Mouse (Mus musculus): ENCODE measurements at regions not wholly inside any gene's neighbourhood (a gene's known extent, or its start where the extent isn't known, plus 50 kb on each side); places are given as distances from the start of the nearest gene placed in this dataset.

GRCm38 (mm10) chr1:163650577-163651180, 74.4 kb downstream of the Mettl11b start:
- WGBS = 87% methylated on average over 5 of the region's 5 CpGs
- ATAC-seq (ENCODE audit: low FRiP score, low read depth) = no peak

GRCm38 (mm10) chr1:163642091-163642490, 82.9 kb downstream of the Mettl11b start:
- Histone ChIP-seq H3K27me3 (no peaks in the 10 kb centered on the region), H3K4me3 (no peak overlapping the region), H3K27ac (replicated peaks) (no peak overlapping the region), H3K4me1 (peaks cover 10% of the 10 kb centered on the region; the same call in 1 of the 2 replicates), H3K36me3 (no peaks in the 10 kb centered on the region), H3K9ac (replicated peaks) (no peak overlapping the region), H3K4me2 (replicated peaks) (no peak overlapping the region), H3K9me3 (no peaks in the 10 kb centered on the region)
- ATAC-seq (ENCODE audit: low FRiP score, low read depth) = no peak
- 95% methylated on average over 1 of the region's 1 CpGs for WGBS

More at GRCm38 (mm10) chr1:163650577-163651180, 74.4 kb downstream of the Mettl11b start:
- Histone ChIP-seq H3K36me3 (no peaks in the 10 kb centered on the region), H3K4me1 (no peaks in the 10 kb centered on the region), H3K4me3 (no peak overlapping the region), H3K9me3 (no peaks in the 10 kb centered on the region), H3K9ac (replicated peaks) (no peak overlapping the region), H3K27me3 (no peaks in the 10 kb centered on the region), H3K4me2 (replicated peaks) (no peak overlapping the region), H3K27ac (replicated peaks) (no peak overlapping the region)

- no peak overlapping the region for H3K4me2 ChIP-seq (replicated peaks)
- no peaks in the 10 kb centered on the region for H3K27me3 ChIP-seq
- no peak overlapping the region for H3K4me3 ChIP-seq
- WGBS = 43% methylated on average over 9 of the region's 9 CpGs
- peaks cover 10% of the 10 kb centered on the region; the same call in 1 of the 2 replicates for H3K4me1 ChIP-seq
- H3K9me3 ChIP-seq = no peaks in the 10 kb centered on the region
- H3K27ac ChIP-seq (replicated peaks) = no peak overlapping the region
- H3K36me3 ChIP-seq = no peaks in the 10 kb centered on the region
- H3K9ac ChIP-seq (replicated peaks) = no peak overlapping the region
- peak; percentile 75 for ATAC-seq (ENCODE audit: low FRiP score, low read depth)
These were observed 84.4 kb downstream of the Mettl11b start for GRCm38 (mm10) chr1:163640527-163641228.

- Histone ChIP-seq H3K4me1 (no peaks in the 10 kb centered on the region), H3K36me3 (no peaks in the 10 kb centered on the region), H3K27ac (replicated peaks) (no peak overlapping the region), H3K4me3 (no peak overlapping the region), H3K27me3 (no peaks in the 10 kb centered on the region), H3K9me3 (no peaks in the 10 kb centered on the region), H3K9ac (replicated peaks) (no peak overlapping the region), H3K4me2 (replicated peaks) (no peak overlapping the region)
- no peak for ATAC-seq (ENCODE audit: low FRiP score, low read depth)
- WGBS = 88% methylated on average over 5 of the region's 5 CpGs
These were observed 94.7 kb downstream of the Mettl11b start for GRCm38 (mm10) chr1:163630291-163630812.

- H3K4me3 ChIP-seq = no peak overlapping the region
- H3K27me3 ChIP-seq = no peaks in the 10 kb centered on the region
- ATAC-seq (ENCODE audit: low FRiP score, low read depth) = no peak
- no peak overlapping the region for H3K4me2 ChIP-seq (replicated peaks)
- H3K27ac ChIP-seq (replicated peaks) = no peak overlapping the region
- no peaks in the 10 kb centered on the region for H3K4me1 ChIP-seq
- H3K9ac ChIP-seq (replicated peaks) = no peak overlapping the region
- H3K9me3 ChIP-seq = no peaks in the 10 kb centered on the region
- no peaks in the 10 kb centered on the region for H3K36me3 ChIP-seq
- WGBS = 87% methylated on average over 4 of the region's 4 CpGs
These were observed 100.1 kb downstream of the Mettl11b start for GRCm38 (mm10) chr1:163624887-163625286.

- no peak overlapping the region for H3K27ac ChIP-seq (replicated peaks)
- no peaks in the 10 kb centered on the region for H3K9me3 ChIP-seq
- no peak overlapping the region for H3K4me2 ChIP-seq (replicated peaks)
- H3K27me3 ChIP-seq = no peaks in the 10 kb centered on the region
- no peaks in the 10 kb centered on the region for H3K4me1 ChIP-seq
- H3K4me3 ChIP-seq = no peak overlapping the region
- ATAC-seq (ENCODE audit: low FRiP score, low read depth) = no peak
- H3K36me3 ChIP-seq = no peaks in the 10 kb centered on the region
- H3K9ac ChIP-seq (replicated peaks) = no peak overlapping the region
- WGBS = 92% methylated on average over 3 of the region's 3 CpGs
These were observed 103.7 kb downstream of the Mettl11b start for GRCm38 (mm10) chr1:163621293-163621692.

- no peak overlapping the region for H3K9ac ChIP-seq (replicated peaks)
- no peaks in the 10 kb centered on the region for H3K9me3 ChIP-seq
- no peaks in the 10 kb centered on the region for H3K4me1 ChIP-seq
- no peak for ATAC-seq (ENCODE audit: low FRiP score, low read depth)
- no peaks in the 10 kb centered on the region for H3K36me3 ChIP-seq
- H3K4me3 ChIP-seq = no peak overlapping the region
- H3K4me2 ChIP-seq (replicated peaks) = no peak overlapping the region
- no peaks in the 10 kb centered on the region for H3K27me3 ChIP-seq
- no peak overlapping the region for H3K27ac ChIP-seq (replicated peaks)
- 83% methylated on average over 7 of the region's 7 CpGs for WGBS
These were observed 105.2 kb downstream of the Mettl11b start for GRCm38 (mm10) chr1:163619831-163620230.

GRCm38 (mm10) chr1:163618132-163618531, 106.9 kb downstream of the Mettl11b start:
- H3K9ac ChIP-seq (replicated peaks) = no peak overlapping the region
- ATAC-seq (ENCODE audit: low FRiP score, low read depth) = no peak
- no peak overlapping the region for H3K27ac ChIP-seq (replicated peaks)
- H3K36me3 ChIP-seq = no peaks in the 10 kb centered on the region
- H3K9me3 ChIP-seq = no peaks in the 10 kb centered on the region
- H3K27me3 ChIP-seq = no peaks in the 10 kb centered on the region
- H3K4me3 ChIP-seq = no peak overlapping the region
- no peaks in the 10 kb centered on the region for H3K4me1 ChIP-seq
- H3K4me2 ChIP-seq (replicated peaks) = no peak overlapping the region
- WGBS = 28% methylated on average over 3 of the region's 3 CpGs

- no peak overlapping the region for H3K27ac ChIP-seq (replicated peaks)
- no peak overlapping the region for H3K4me3 ChIP-seq
- ATAC-seq (ENCODE audit: low FRiP score, low read depth) = no peak
- H3K36me3 ChIP-seq = no peaks in the 10 kb centered on the region
- no peak overlapping the region for H3K9ac ChIP-seq (replicated peaks)
- H3K27me3 ChIP-seq = no peaks in the 10 kb centered on the region
- no peak overlapping the region for H3K4me2 ChIP-seq (replicated peaks)
- H3K9me3 ChIP-seq = no peaks in the 10 kb centered on the region
- H3K4me1 ChIP-seq = no peaks in the 10 kb centered on the region
- 86% methylated on average over 3 of the region's 3 CpGs for WGBS
These were observed 108.4 kb downstream of the Mettl11b start for GRCm38 (mm10) chr1:163616596-163616995.

- no peaks in the 10 kb centered on the region for H3K36me3 ChIP-seq
- H3K9me3 ChIP-seq = no peaks in the 10 kb centered on the region
- no peaks in the 10 kb centered on the region for H3K27me3 ChIP-seq
- ATAC-seq (ENCODE audit: low FRiP score, low read depth) = no peak
- H3K4me3 ChIP-seq = no peak overlapping the region
- no peak overlapping the region for H3K27ac ChIP-seq (replicated peaks)
- H3K4me1 ChIP-seq = no peaks in the 10 kb centered on the region
- H3K4me2 ChIP-seq (replicated peaks) = no peak overlapping the region
- 90% methylated on average over 1 of the region's 1 CpGs for WGBS
- H3K9ac ChIP-seq (replicated peaks) = no peak overlapping the region
These were observed 116.6 kb downstream of the Mettl11b start for GRCm38 (mm10) chr1:163608429-163608828.

- Histone ChIP-seq H3K36me3 (no peaks in the 10 kb centered on the region), H3K9ac (replicated peaks) (no peak overlapping the region), H3K27ac (replicated peaks) (no peak overlapping the region), H3K4me2 (replicated peaks) (no peak overlapping the region), H3K27me3 (no peaks in the 10 kb centered on the region), H3K4me3 (no peak overlapping the region), H3K4me1 (no peaks in the 10 kb centered on the region), H3K9me3 (no peaks in the 10 kb centered on the region)
- WGBS = 66% methylated on average over 5 of the region's 5 CpGs
- ATAC-seq (ENCODE audit: low FRiP score, low read depth) = no peak
These were observed 117.3 kb downstream of the Mettl11b start for GRCm38 (mm10) chr1:163607701-163608100.

GRCm38 (mm10) chr1:163599926-163600890, 124.8 kb downstream of the Mettl11b start:
- 82% methylated on average over 7 of the region's 7 CpGs for WGBS
- H3K4me1 ChIP-seq = no peaks in the 10 kb centered on the region
- ATAC-seq (ENCODE audit: low FRiP score, low read depth) = no peak
- H3K9ac ChIP-seq (replicated peaks) = no peak overlapping the region
- H3K9me3 ChIP-seq = no peaks in the 10 kb centered on the region
- no peaks in the 10 kb centered on the region for H3K36me3 ChIP-seq
- no peak overlapping the region for H3K27ac ChIP-seq (replicated peaks)
- H3K27me3 ChIP-seq = no peaks in the 10 kb centered on the region
- no peak overlapping the region for H3K4me2 ChIP-seq (replicated peaks)
- H3K4me3 ChIP-seq = no peak overlapping the region

Data from midbrain, embryonic 12.5 days (tissue).